Mouse (Mus musculus) midbrain, embryonic 15.5 days (tissue): ENCODE results near the gene Slc2a1. TPM values are rescaled to one million over a fixed set of nuclear protein-coding genes. Genes with fewer than 3 reads are reported as not detected.

Experiments used
- ATAC-seq: fragments of 200-750 bp; cut with Nextera tagmentation; replicated peaks from 2 replicates; pipeline ENCODE4 v1.8.0; 2017; ENCODE audit warnings: moderate TSS enrichment
- H3K27ac ChIP-seq: fragments of 300-500 bp; sonication (generic); 2 replicates; pipeline ENCODE4 v1.5.1; 2015; ENCODE audit warnings: mild to moderate bottlenecking, inconsistent platforms
- H3K27me3 ChIP-seq: fragments of 300-500 bp; sonication (generic); replicated peaks from 2 replicates; pipeline ENCODE4 v1.6.1; 2015; ENCODE audit warnings: inconsistent platforms
- H3K36me3 ChIP-seq: fragments of 300-500 bp; sonication (generic); replicated peaks from 2 replicates; pipeline ENCODE4 v1.6.1; 2015; ENCODE audit warnings: inconsistent platforms
- H3K4me1 ChIP-seq: fragments of 300-500 bp; sonication (generic); 2 replicates; pipeline ENCODE4 v1.6.1; 2015; ENCODE audit warnings: inconsistent platforms
- H3K4me2 ChIP-seq: fragments of 300-500 bp; sonication (generic); 2 replicates; pipeline ENCODE4 v1.6.1; 2015; ENCODE audit warnings: inconsistent platforms, mild to moderate bottlenecking, moderate library complexity
- H3K4me3 ChIP-seq: fragments of 300-500 bp; sonication (generic); 2 replicates; pipeline ENCODE4 v1.5.1; 2015; ENCODE audit warnings: mild to moderate bottlenecking, inconsistent platforms
- H3K9ac ChIP-seq: fragments of 300-500 bp; sonication (generic); 2 replicates; pipeline ENCODE4 v1.6.1; 2015; ENCODE audit warnings: mild to moderate bottlenecking, inconsistent platforms
- H3K9me3 ChIP-seq: fragments of 300-500 bp; sonication (generic); 2 replicates; pipeline ENCODE4 v1.6.1; 2016; ENCODE audit warnings: inconsistent platforms
- WGBS: fragments of 180-500 bp; shearing (Covaris S2); methylation state at CpG from one replicate; pipeline ENCODE4 v1.1.7; 2015; ENCODE audit warnings: mixed read lengths; 5-methylcytosine and 5-hydroxymethylcytosine counted together
- polyA plus RNA-seq: library from polyadenylated mRNA; unstranded; fragments of >200 nt; fragmentation: Nextera tagmentation; extraction: Ambion mirVana; gene quantifications from 2 replicates; pipeline ENCODE4 v1.2.1, GENCODE M21; 2015

The Slc2a1 gene
- polyA plus RNA-seq, 1 experiment from 2014 or later: 96.1 TPM

DNA sequence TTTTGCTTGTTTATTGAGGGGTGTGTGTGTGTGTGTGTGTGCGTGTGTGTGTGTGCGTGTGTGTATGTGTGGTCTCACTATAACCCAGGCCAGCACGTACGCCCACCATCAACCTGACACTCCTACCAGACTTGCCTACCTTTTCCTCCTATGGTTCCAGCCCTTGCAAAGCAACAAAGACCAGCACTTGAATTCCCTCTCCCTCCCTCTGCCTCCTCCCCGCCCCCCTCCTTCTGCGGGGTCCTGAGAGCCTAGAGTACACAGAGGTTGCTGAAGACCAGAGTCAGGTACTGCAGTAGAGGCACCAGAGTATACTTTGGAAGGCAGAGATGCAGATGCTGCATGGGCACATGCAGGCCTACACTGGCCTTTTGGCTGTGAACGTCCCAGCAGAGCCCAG lies 33.2 kb upstream of the Slc2a1 start:
- Histone ChIP-seq H3K4me2 (no peak overlapping the region), H3K27ac (no peak overlapping the region), H3K27me3 (peaks cover 18% of the 10 kb centered on the region), H3K9ac (no peak overlapping the region), H3K4me3 (no peak overlapping the region), H3K9me3 (no peaks in the 10 kb centered on the region), H3K36me3 (no peaks in the 10 kb centered on the region), H3K4me1 (peaks cover 23% of the 10 kb centered on the region)
- 39% methylated on average over 7 of the region's 7 CpGs for WGBS
- no peak for ATAC-seq

DNA sequence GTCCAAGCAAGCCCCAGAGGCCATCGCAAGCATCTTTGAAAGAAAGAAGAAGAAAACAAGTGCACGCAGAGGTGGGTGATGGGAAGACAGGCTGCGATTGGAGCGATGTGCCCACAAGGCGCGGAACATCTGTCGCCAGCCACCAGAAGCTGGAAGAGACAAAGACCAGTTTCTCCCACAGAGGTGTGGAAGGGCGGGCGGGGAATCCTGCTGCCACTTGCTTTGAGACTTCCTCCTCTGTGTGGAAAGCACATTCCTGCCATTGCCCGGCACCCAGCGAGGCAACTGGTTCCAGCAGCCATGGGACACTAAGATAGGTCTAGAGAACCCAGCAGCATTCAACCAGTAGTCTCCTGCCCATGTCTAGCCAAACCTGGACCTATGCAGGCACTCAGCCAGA lies 32.2 kb upstream of the Slc2a1 start:
- H3K9ac ChIP-seq: no peak overlapping the region
- no peaks in the 10 kb centered on the region for H3K36me3 ChIP-seq
- peaks cover 18% of the 10 kb centered on the region for H3K27me3 ChIP-seq
- H3K4me3 ChIP-seq: no peak overlapping the region
- no peak for ATAC-seq
- no peaks in the 10 kb centered on the region for H3K9me3 ChIP-seq
- H3K4me2 ChIP-seq: no peak overlapping the region
- 83% methylated on average over 11 of the region's 11 CpGs for WGBS
- peaks cover 17% of the 10 kb centered on the region for H3K4me1 ChIP-seq
- no peak overlapping the region for H3K27ac ChIP-seq

DNA sequence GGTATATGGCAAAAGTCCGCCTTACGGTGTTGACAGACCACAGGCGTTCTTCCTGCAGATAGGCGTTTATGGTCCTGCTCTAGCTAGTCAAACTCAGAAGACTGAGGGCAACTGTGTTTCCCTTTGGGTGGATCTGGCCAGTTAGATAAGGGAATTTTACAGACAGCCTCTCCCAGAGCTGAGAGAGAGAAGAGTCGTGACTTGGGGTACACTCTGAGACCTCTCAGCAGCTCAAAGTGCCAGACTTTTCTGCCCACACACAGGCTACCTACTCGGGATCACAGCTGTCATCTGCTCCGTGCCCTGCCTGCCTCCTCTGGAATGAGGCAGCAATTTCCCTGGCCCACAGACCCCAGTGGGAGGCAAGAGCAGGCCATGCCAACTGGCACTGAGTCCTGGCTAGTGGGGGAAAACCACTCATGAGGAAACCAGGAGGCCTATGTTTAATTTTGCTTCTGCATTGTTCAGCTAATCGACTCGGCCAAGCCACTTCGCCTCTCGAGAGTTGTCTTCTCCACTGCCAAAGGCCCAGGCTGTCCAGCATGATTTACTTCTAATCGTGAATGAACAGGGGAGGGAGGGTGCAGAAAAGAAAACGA lies 31.3 kb upstream of the Slc2a1 start:
- 62% methylated on average over 13 of the region's 13 CpGs for WGBS
- H3K27me3 ChIP-seq: peaks cover 10% of the 10 kb centered on the region
- H3K9ac ChIP-seq: no peak overlapping the region
- no peak for ATAC-seq
- H3K9me3 ChIP-seq: no peaks in the 10 kb centered on the region
- no peak overlapping the region for H3K4me2 ChIP-seq
- H3K4me1 ChIP-seq: peaks cover 9% of the 10 kb centered on the region
- no peak overlapping the region for H3K27ac ChIP-seq
- no peak overlapping the region for H3K4me3 ChIP-seq
- H3K36me3 ChIP-seq: no peaks in the 10 kb centered on the region

DNA sequence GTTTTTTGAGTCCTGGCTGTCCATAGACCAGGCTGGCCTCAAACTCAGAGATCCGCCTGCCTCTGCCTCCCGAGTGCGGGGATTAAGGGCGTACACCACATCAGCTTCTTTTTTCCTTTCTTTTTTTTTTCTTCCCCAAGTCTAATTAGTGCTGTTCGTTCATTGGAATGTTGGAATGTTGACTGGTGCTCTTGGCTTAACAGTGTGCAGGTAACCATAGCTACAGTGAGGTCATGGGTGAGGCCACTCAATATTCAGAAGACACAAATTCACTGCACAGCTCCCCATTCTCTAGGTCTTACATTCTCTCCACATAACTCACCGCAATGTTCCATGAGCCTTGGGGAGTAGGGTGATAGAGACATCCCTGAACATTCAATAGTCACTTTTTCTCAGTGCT lies 28.6 kb upstream of the Slc2a1 start:
- H3K27me3 ChIP-seq: no peaks in the 10 kb centered on the region
- H3K4me3 ChIP-seq: no peak overlapping the region
- no peak overlapping the region for H3K4me2 ChIP-seq
- H3K4me1 ChIP-seq: no peaks in the 10 kb centered on the region
- no peak overlapping the region for H3K27ac ChIP-seq
- H3K36me3 ChIP-seq: no peaks in the 10 kb centered on the region
- H3K9ac ChIP-seq: no peak overlapping the region
- 94% methylated on average over 6 of the region's 6 CpGs for WGBS
- no peak for ATAC-seq
- no peaks in the 10 kb centered on the region for H3K9me3 ChIP-seq

DNA sequence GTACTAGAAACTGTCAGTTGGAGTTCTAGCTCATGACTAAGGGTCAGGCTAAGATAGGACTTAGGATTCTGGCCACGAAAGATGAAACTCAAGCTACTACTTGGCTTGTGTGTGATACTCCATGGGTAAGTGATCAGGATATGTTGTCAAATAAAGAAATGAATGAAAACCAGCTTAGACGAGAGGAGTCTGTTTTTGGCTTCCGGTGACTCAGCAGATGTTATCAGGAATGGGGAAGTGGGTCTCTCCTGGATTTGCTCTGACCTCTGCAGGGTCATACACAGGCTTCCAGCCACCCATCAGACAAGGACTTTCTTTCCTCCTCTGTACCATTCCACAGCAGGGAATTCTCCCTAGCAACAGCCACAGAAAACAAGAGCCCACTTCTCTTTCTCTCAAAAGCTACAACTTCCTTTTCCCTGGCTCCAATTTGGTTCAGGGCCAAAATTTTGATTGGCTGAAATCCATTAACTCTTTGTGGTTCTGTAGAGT lies 25.7 kb upstream of the Slc2a1 start:
- ATAC-seq: no peak
- WGBS: 63% methylated on average over 3 of the region's 3 CpGs
- Histone ChIP-seq H3K4me3 (no peak overlapping the region), H3K27ac (no peak overlapping the region), H3K27me3 (no peaks in the 10 kb centered on the region), H3K9ac (no peak overlapping the region), H3K4me1 (no peaks in the 10 kb centered on the region), H3K36me3 (no peaks in the 10 kb centered on the region), H3K9me3 (no peaks in the 10 kb centered on the region), H3K4me2 (no peak overlapping the region)

DNA sequence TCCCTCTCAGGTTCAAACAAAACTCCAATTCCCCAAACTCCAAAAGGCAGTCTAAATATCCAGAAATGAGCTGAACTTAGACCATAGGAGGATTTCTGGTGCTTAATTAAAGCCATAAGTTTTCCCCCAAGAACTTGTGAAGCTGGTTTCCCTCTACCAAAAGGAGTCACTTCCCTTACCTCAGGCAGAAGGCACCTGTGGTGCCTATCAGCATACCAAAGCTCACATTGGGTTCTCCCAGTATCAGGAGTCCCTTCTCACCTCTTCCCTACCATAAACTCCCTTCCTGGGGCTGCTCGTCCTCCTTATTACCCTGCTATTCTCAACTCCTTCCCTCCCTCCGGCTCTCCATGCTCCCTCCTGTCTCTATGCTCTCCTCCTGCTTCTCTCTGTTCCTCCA lies 20.1 kb upstream of the Slc2a1 start:
- Histone ChIP-seq H3K27ac (no peak overlapping the region), H3K36me3 (no peaks in the 10 kb centered on the region), H3K9ac (no peak overlapping the region), H3K27me3 (no peaks in the 10 kb centered on the region), H3K4me2 (no peak overlapping the region), H3K4me3 (no peak overlapping the region), H3K9me3 (no peaks in the 10 kb centered on the region), H3K4me1 (no peaks in the 10 kb centered on the region)
- ATAC-seq: no peak
- WGBS: 79% methylated on average over 2 of the region's 2 CpGs

DNA sequence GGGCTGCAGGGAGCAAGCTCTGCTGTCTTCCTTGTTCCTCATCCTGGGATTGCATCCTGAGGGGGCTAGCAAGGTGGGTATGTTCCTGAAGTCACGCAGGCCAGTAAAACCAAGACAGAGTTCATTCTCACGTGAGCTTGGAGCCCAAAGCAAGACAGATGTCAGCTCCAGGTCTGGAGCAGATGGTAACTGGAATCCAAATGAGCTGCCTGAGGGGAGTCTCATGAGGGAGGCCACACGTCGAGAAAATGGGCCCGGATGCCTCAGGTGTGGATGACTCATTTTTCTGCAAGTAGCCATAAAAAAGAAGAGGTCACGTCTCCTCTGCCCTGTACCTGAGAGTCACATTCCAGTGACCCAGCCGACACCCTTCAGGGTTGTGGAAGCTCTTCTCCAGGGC lies 14.6 kb upstream of the Slc2a1 start:
- ATAC-seq: no peak
- H3K9me3 ChIP-seq: no peaks in the 10 kb centered on the region
- 66% methylated on average over 7 of the region's 7 CpGs for WGBS

DNA sequence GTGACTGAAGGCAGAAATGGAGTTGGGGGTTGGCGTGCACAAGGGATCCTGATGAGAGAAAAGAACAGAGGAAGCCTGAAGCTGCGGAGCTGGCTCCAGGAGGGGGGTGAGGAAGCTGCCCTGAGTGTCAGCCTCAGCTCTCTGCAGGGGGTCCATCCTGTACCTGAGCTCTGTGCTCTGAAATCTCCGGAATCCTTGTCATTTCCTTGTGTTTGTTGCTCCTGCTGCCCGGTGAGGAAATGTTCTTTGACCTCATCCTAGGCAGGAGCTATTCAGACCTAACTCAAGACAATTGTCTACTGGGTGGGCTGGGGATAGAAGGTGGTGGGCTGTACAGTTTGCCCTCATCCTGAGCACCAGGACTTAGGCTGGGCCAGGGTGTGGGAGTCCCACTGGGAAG lies 13.5 kb upstream of the Slc2a1 start:
- ATAC-seq: no peak
- no peak overlapping the region for H3K4me3 ChIP-seq
- no peak overlapping the region for H3K4me2 ChIP-seq
- no peaks in the 10 kb centered on the region for H3K9me3 ChIP-seq
- H3K27ac ChIP-seq: no peak overlapping the region
- no peaks in the 10 kb centered on the region for H3K36me3 ChIP-seq
- no peaks in the 10 kb centered on the region for H3K4me1 ChIP-seq
- no peak overlapping the region for H3K9ac ChIP-seq
- 27% methylated on average over 4 of the region's 4 CpGs for WGBS
- no peaks in the 10 kb centered on the region for H3K27me3 ChIP-seq

More for the DNA sequence above, 14.6 kb upstream of the Slc2a1 start:
- no peak overlapping the region for H3K4me3 ChIP-seq
- H3K9ac ChIP-seq: no peak overlapping the region
- no peaks in the 10 kb centered on the region for H3K27me3 ChIP-seq
- H3K36me3 ChIP-seq: no peaks in the 10 kb centered on the region
- no peaks in the 10 kb centered on the region for H3K4me1 ChIP-seq
- H3K4me2 ChIP-seq: no peak overlapping the region
- H3K27ac ChIP-seq: no peak overlapping the region

DNA sequence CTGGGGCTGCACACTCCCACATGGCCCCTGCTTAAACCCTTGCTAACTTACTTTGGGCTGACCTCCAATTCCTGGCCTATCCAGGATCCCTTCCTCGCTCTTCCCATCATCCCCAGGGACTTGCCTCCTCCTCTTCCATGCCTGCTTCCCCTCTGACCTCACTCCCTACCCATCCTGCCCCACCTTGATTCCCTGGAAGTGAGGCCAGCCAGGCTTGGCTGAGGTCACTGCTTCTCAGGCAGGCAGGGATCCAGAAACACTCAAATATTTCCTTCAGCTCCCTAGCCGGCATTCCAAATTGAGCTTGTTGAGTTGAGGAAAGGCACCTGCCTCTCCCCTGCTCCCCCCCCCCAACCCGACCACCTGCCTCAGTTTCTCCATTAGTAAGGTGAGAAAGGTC lies 12.1 kb upstream of the Slc2a1 start:
- Histone ChIP-seq H3K4me3 (no peak overlapping the region), H3K27me3 (no peaks in the 10 kb centered on the region), H3K27ac (no peak overlapping the region), H3K4me2 (no peak overlapping the region), H3K4me1 (no peaks in the 10 kb centered on the region), H3K9me3 (no peaks in the 10 kb centered on the region), H3K36me3 (no peaks in the 10 kb centered on the region), H3K9ac (no peak overlapping the region)
- no peak for ATAC-seq
- 74% methylated on average over 3 of the region's 3 CpGs for WGBS

DNA sequence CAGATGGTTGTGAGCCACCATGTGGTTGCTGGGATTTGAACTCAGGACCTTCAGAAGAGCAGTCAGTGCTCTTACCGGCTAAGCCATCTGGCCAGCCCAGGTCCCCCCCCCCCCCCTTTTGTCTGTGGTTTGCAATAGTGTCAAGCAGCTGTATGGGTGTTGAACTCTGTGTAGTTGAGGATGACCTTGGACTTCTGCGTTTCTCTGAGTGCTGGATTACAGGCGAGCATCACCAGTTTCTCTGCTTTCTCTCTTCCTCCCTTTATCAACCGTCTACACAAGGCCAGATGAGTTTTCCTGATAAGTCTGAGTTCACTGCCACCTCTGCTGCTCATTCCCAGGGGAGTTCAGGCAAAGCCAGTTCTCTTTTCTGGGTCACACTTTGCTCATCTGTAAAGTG lies 11.1 kb upstream of the Slc2a1 start:
- 88% methylated on average over 4 of the region's 4 CpGs for WGBS
- H3K27me3 ChIP-seq: no peaks in the 10 kb centered on the region
- no peaks in the 10 kb centered on the region for H3K36me3 ChIP-seq
- H3K9ac ChIP-seq: no peak overlapping the region
- no peaks in the 10 kb centered on the region for H3K4me1 ChIP-seq
- no peak overlapping the region for H3K27ac ChIP-seq
- ATAC-seq: no peak
- H3K9me3 ChIP-seq: no peaks in the 10 kb centered on the region
- no peak overlapping the region for H3K4me3 ChIP-seq
- H3K4me2 ChIP-seq: no peak overlapping the region

DNA sequence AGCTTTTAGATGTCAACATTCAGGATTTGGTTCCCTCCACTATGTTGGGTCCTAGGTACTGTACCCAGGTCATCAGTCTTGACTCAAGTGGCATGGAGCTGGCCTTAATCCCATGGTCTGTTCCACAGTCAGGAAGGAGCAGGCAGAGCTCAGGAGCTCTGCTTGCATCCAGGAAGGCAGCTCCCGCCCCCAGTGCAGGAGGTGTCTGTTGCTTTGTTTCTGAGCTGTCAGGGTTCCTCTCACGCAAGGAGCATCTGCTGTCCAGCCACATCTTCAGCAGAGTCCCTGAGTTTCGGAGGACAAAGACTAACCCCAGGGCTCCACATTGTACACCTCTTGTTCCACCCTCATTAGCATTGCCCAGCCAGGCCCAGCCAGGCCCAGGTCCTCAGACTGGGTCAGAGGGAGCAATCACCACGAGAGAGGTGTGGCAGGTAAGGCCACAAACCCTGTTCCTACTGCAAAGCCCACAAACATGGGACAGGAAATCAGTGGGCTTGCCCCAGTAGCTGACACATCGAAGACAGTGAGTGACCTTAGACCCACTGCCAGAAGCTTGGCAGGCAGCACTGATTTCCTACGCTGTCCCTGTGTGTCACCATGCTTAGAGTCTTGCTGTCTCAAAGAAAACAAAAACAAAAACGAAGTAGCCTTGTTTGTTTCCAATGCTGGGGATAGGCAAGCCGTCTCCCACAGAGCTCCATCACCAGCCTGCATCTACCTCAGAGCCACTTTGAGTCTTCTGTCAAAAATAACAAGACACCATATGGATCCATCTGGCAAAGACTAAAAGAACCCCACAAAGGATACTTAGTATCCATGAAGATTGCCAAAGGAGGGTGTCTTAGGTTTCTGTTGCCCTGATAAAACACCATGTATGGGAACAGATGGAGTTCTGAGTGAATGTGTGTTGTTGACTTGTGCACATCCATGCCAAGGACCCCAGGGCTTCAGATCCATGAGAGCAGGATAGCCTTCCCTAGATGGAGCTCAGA lies 10.0 kb upstream of the Slc2a1 start:
- H3K27ac ChIP-seq: no peak overlapping the region
- no peak for ATAC-seq

DNA sequence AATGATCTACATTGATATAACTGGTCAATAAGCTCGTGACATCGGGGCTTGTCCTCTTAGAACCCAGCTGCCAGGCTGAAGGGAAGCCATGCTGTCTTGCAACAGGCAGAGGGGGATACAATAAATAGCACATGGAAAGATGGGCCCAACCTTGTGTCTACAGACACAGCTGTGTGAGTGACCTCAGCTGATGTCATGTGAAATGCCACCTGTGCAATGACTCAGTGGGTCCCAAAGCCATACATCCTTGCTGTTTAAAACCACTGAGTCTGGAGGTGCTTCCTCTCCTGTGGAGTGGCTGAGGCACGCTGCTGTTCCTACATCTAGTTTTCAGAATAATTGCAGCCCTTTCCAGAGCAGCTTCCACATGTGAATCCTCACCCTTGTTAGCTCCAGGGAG lies 7.1 kb upstream of the Slc2a1 start:
- no peaks in the 10 kb centered on the region for H3K36me3 ChIP-seq
- no peak for ATAC-seq
- H3K4me2 ChIP-seq: no peak overlapping the region
- no peaks in the 10 kb centered on the region for H3K27me3 ChIP-seq
- no peak overlapping the region for H3K4me3 ChIP-seq
- no peak overlapping the region for H3K9ac ChIP-seq
- H3K4me1 ChIP-seq: peaks cover 14% of the 10 kb centered on the region
- no peaks in the 10 kb centered on the region for H3K9me3 ChIP-seq
- no peak overlapping the region for H3K27ac ChIP-seq
- WGBS: 82% methylated on average over 3 of the region's 3 CpGs

More for the DNA sequence above, 10.0 kb upstream of the Slc2a1 start:
- Histone ChIP-seq H3K36me3 (no peaks in the 10 kb centered on the region), H3K4me2 (no peak overlapping the region), H3K4me3 (no peak overlapping the region), H3K9me3 (no peaks in the 10 kb centered on the region), H3K27me3 (no peaks in the 10 kb centered on the region), H3K4me1 (no peaks in the 10 kb centered on the region), H3K9ac (no peak overlapping the region)
- WGBS: 65% methylated on average over 8 of the region's 8 CpGs
